Mouse (Mus musculus) right cerebral cortex, adult 18-20 months (tissue): Measurements from ENCODE around the gene Tex19.2.

ENCODE experiments used
- DNase-seq: peaks from one replicate; pipeline ENCODE4 v3.0.0; 2022; ENCODE audit warnings: mixed read lengths

The Tex19.2 gene

DNA sequence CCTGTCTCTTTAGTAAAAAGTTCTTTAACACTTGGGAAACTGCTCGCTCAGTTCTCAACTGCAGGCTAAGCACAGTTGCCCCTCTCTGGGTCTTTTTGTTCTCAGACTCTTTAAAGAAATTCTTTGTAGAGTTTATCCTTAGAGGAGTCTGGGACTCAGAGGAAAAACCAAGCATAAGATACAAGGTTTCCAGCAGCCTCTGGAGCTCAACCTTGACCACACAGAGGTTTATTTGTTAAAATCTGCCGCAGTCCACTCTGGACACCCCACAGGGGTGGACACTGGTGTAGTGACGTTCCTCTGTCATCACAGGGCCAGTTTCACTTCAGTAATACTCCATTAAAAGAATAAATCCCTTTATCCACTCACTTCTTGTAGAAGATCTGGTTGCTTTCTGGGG lies at the start of gene Tex19.2:
Tex19.2 (minus strand) TSS at position 101 of the 400 bp plus-strand sequence.
- no peak for DNase-seq

DNA sequence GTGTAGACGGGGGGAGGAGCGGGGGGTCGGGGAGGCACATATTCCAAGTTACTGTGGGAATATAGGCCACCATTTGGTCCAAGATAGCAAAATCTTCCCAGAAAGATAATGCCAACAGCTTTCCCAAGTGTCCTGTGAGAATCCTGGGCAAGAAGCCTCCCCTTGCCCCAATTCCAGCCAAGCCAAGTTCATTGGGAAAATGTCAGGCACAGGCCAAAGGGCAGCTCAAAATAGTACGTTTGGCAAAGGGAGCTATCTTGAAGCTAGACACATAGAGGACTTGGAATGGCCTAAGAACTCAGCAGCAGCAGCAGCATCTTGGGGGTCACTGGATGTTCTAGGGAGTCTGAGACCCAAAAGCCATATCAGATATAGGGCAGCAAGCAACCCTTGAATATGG lies 45.3 kb upstream of the Tex19.2 start:
- no peak for DNase-seq

DNA sequence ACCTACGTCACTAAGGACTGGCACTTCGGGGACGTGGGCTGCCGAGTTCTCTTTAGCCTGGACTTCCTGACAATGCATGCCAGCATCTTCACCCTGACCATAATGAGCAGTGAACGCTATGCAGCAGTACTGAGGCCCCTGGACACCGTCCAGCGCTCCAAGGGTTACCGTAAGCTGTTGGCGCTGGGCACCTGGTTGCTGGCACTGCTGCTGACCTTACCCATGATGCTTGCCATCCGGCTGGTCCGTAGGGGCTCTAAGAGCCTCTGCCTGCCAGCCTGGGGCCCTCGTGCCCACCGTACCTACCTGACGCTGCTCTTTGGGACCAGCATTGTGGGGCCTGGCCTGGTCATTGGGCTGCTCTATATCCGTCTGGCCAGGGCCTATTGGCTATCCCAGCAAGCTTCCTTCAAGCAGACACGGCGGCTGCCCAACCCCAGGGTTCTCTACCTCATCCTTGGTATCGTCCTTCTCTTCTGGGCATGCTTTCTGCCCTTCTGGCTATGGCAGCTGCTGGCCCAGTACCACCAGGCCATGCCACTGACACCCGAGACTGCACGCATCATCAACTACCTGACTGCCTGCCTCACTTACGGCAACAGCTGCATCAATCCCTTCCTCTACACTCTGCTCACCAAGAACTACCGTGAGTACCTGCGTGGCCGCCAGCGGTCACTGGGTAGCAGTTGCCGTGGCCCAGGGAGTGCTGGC lies 42.3 kb upstream of the Tex19.2 start:
- DNase-seq, result no peak

DNA sequence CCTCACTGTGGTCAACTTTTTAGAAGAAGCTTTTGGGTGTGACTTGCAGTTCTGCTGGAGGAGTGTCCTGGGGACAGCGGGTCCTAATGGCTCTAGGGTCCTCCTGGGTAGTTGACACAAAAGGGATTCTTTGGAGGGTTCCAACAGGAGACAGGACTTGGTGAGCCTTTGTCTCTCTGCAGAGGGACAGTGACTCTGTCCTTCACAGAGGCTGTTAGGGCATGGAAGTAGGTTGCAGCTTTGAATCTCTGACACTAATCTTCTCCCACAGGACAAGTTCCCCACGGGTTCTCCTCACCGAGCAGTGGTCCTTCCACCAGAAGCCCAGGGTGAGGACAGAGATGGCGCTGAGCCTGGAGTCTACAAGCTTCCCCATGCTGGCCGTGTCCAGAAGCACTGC lies 41.5 kb upstream of the Tex19.2 start, which contains the start of gene Uts2r:
Uts2r (plus strand) TSS at position 301 of the 400 bp plus-strand sequence.
- no peak for DNase-seq

DNA sequence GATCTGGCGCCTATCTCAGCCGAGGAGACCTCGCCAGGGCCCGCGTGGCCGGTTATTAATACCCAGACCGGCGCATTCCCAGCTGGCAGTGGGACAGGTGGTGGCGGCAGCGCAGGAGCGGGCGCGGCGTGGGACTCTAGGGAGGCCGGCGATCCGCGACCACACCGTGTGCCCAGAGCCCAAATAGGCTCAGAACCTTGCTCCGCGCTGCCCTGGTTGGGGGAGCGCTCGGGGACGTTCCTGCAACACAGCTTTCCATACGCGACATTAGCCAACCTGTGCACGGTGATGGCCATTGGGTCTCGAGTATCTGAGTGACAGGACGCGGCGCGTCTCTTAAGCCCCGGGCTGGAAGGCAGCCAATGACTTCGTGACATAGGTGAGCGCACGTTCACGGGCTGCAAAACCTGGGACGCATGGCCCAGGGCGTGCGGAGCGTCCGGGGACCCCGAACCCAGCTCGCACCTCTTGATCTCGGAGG lies 38.0 kb upstream of the Tex19.2 start:
- no peak for DNase-seq

DNA sequence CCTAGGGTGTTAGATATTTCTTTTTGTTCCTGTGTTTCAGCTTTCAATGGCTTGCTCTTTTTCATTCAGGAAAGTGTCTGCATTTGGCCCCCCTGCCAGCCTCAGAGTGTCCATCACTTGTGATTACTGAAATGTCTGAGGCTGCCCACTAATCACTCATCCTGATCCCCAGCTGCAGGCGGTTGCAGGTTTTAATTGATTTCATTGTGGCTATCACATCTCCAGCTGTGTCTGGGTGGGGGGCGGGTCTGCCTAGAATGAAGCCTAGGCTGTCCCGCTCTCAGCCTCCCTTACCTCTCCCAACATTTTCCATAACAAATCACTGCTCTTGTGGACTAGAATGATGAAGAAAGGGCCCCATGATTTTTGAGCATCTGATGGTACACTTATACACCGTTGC lies 35.7 kb upstream of the Tex19.2 start:
- no peak for DNase-seq

DNA sequence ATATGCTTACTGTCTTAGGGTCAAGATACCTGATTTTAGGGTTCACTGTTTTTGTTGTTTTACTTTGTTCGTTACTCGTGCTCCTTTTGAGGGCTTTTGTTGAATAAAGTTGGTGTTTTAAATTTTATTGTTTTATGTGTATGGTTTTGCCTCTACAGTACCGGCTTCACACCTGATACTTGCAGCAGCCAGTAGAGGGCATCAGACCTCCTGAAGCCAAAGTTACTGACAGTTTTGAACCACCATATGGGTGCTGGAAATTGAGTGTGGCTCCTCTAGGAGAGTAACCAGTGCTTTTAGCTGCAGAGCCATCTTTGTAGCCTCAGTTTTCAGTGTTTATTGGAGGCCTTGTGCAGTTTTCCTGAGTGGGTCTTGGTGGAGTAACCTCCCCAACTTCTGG lies 29.7 kb upstream of the Tex19.2 start:
- DNase-seq, result no peak

DNA sequence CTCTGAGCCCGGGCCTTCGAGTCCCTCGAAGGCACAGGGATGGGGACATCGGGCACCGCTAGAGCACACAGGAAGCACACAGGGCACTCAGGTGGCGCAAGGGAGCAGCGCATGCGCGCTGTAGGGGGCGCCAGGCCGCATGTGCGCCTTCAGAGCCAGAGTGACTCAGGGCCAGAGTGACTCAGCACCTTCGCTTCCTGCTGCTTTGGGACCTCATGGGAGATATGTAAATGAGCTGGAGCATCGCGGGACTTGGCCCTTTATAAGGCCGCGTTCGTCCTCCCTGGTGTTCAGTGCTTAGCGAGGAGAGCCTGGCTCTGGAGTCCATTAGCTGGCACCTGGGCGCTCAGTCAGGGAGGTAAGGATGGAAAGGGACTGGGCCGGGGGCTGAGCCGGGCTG lies 27.4 kb upstream of the Tex19.2 start, which contains the start of gene Tex19.1:
Tex19.1 (plus strand) TSS at position 279 of the 400 bp plus-strand sequence.
- DNase-seq, result no peak

DNA sequence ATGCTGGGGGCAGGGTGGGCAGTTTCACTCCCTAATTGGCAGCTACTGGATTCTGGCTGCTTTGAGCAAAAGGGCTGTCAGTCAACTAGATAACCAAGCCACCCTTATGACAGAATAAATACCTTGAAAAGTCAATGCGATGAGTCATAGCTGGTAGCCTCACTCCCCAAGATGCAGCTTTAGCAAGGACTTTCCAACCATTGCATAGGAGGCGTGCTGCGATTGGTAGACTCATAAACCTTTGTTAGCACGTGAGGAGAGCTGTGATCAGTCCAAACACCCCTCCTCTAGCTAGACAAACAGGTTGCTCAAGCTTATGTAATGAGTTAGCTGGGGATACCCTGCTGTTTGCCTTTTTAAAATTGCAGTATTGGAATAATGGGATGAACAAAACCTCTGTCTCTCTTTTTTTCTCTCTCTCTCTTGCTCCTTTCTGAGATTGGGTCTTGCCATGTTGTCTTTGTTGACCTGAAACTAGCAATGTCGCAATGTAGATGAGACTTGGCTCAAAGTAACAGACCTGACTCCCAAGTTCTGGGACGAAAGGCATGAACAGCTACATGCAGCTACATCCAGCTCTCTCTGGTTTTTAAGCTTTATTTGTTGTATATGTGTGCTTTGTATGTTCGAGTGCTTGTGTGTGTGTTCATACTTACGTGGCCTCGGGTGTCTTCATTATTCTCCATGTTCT lies 25.0 kb upstream of the Tex19.2 start:
- no peak for DNase-seq

DNA sequence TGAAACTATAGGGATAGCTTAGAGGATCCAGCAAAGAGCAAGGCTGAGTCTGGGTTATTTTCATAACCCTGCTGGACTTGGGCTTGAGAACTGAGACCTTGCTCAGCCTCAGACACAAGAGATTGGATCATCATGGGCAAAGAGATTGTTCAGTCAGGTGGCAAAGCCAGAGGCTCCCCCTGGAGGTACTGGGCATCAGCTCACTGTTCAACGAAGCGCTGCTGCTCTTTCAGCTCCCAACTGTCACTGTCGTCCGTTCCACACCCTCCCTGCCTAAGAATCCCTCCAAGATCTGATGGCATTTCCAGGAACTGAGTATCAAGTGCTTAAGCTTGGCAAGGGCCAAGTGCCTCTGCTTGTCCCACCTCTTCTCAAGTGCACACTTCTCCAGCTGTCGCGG lies 20.3 kb upstream of the Tex19.2 start:
- no peak for DNase-seq

DNA sequence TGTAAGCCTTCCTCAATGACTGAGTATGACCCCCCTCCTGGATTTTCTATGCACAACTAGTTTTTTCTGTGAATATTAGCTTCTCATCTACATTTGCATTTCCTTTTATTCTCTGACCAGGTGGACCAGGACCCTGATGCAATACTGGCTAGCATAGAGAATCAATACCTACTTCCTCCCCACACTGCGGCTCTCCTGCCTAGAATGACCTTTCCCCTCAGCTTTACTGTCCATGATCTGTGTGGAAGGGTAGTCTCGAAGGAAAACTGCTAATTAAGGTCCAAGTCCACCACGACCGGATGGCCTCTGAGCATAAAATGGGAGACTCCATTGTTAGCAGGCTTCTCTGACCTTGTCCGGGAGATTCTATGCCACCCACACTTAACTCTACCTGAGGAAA lies 19.2 kb upstream of the Tex19.2 start:
- DNase-seq, result no peak

DNA sequence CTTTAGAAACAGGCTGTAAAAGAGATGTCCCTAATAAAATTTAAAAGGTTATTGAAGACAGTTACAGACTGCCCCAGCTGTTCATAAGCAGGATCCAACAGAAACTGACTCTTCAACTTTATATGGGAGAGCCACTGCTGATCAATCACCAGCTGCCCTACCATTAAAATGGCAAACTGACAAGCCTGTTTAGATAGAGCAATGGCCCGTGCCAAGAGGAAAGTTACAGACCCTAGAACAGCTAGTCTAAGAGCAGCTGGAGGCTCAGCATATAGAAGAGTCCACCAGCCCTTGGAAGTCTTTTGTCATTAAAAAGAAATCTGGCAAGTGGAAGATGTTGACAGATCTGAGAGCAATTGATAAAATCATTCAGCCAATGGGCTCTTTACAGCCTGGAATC lies 16.1 kb upstream of the Tex19.2 start:
- DNase-seq, result no peak

DNA sequence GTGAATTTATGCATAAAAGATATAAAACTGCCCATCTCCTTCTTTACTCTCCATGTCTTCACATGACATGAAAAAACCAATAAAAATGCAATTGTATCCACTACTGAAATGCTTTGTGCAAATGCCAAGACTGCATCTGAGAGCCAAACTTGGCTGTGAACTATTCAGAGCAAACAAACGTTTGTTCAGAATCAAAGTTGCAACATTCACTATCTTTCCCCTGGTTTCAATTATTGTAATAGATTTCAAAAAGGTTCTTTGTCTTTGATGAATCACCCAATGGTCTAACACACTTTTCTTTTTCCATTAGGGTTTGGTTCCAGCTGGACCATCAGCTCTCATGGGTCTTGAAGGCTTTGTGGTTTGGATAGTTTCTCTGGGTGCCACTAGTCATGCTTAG lies 11.1 kb upstream of the Tex19.2 start:
- no peak for DNase-seq

DNA sequence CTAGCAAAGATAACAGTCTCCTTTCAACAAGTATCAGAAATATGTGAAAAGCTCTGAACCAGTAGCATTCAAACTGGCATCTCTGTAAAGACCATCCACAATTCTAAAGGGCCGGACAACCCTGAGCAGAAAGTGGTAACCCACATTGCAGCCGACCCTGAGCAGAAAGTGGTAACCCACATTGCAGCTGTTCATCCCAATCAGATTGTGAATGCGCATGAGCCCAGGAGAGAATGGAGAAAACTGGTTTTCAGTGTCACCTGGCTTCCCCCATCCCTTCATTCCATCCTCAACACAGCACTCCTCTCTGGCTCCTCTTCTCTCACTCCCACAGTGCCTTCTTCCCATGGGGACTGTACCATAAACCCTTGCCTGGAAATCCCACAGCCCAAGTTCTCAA lies 9.0 kb upstream of the Tex19.2 start:
- no peak for DNase-seq

DNA sequence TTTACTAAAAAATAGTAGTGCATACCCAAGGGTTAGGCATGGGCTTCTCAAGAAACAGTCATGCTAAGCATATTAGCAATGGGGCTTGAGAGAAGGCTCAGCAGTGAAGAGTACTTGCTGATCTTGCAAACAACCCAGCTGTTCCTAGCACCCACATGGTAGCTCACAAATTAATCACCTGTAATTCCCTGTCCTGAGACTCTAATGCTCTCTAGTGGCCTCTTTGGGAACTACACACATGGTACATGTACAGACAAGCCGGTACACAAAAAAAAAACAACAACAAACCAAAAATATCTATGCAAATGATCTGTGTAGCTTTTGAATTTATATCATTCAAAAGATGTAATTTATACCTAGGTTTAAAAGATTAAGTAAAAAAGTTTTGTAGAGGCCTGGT lies 7.9 kb upstream of the Tex19.2 start:
- no peak for DNase-seq

DNA sequence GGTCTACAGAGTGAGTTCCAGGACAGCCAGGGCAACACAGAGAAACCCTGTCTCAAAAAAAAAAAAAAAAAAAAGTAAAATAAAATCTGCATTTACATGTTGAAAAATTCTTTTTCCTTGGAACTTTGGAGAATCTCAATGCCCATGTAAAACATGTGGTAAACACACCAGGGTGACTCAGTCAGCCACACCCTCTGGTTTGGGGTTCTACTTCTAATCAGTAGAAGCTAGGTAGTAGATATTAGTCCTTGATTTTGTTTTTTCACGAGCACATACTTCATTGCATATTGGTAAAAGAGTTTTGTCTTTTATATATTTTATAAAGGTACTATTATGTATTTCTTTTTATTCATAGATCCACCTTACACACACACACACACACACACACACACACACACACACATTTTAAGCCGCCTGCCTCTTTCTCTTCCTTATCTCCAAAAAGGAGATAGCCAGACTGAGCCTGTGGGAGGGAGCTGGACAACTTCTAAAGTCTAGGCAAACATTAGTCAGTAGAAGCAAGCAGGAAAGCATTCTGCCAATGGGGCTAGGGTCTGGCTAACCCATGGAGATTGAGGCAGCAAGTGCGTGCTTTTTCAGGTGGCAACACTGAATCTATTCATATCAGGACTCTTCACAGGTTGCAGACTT lies 7.2 kb upstream of the Tex19.2 start:
- no peak for DNase-seq

DNA sequence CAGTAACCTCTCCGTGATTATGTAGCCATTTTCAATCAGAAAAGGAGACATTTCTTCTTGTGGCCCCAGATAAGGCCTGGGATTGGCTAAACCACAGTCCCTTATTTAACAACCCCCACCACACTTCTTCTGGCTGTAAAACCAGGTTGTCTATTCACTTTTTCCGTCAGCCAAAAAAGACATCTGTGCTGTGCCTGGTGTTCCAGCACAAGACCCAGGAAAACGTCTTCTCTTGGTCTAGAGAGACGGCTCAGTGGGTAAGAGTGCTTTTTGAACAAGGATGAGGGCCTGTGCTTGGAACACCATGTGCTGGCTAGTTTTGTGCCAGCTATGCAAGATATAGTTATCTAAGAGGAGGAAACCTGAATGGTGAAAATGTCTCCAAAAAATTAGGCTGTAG lies 5.0 kb upstream of the Tex19.2 start:
- DNase-seq, result peak; percentile 16

DNA sequence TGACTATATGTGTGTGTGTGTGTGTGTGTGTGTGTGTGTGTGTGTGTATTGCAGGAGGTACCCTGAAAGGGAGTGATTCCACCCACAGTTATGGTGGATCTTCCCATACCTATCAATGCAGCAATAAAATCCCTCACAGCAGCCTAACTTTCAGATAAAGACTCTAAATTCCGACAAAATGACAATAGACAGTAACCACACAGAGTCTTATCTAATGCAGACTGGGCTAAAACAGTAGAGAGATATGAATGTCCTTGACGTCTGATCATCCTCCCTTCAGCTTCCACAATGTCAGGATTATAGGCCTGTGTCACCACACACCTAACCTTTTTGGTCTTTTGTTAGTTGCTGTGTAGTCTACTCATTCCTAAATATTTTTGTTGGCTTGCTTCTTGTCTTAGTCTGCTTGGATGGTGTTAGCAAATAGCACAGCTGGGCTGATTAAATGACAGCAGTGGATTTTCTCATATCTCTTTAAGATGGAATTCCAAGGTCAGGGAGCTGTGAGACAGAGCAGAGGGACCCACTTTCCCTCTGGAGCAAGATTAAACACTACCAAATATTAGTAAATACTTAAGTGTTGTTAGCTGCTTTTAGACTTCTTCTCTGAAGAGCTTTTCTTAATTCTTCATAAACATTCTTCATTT lies 3.7 kb upstream of the Tex19.2 start:
- no peak for DNase-seq

DNA sequence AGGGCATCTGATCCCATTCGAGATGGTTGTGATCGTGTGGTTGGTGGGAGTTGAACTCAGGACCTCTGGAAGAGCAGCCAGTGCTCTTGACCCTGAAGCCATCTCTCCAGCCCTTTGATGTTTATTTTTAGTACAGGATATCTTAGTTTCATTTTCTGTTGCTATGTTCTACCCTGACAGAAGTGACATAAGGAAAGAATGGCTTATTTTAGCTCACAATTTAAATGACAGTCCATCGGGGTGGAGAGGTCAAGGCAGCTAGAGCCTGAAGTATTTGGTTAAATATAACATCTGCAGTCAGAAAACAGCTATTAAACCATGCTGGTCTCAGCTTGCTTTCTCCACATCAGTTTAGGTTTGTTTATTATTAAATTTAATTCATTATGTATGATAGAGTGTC lies 2.7 kb upstream of the Tex19.2 start:
- DNase-seq, result no peak

DNA sequence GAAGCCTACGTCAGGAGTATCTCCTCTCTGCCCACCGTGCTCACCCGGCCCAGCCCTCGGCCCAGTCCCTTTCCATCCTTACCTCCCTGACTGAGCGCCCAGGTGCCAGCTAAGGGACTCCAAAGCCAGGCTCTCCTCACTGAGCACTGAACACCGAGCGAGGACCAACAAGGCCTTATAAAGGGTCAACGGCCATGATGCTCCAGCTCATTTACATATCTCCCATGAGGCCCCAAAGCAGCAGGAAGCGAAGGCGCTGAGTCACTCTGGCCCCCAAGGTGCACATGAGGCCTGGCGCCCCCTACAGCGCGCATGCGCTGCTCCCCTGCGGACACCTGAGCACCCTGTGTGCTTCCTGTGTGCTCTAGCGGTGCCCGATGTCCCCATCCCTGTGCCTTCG lies 371 bp downstream of the Tex19.2 start:
- DNase-seq, result no peak

DNA sequence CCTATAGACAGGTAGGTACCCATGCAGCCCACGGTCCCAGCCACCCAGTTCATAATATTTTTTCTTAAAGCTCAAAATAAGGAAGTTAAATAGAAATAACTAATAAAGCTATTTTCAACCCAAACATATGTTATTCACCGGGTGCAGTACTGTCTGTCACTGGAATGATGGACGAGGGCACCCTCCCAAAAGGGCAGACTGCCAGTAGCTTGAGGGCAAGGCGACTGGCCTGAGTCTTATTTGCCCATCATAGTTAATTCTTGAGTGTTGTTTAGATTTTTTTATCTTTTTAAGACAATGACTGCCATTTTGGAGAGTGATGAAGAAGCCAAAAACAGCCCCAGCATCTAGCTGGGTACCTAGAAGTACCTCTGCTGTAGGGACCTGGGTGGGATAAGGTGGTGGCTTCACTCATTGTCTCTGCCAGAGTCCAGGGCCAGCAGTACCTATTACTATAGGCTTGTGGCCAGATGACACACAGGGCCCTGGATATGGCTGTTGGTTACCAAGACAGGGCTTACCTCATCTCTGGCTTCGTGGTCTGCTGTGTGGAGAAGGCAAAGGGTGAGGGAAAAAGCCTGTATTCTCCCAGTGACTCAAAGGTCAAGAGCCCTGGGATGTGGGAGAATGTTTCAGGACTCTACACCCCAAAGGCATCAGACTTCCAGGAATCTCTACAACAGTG lies 6.2 kb downstream of the Tex19.2 start:
- no peak for DNase-seq

DNA sequence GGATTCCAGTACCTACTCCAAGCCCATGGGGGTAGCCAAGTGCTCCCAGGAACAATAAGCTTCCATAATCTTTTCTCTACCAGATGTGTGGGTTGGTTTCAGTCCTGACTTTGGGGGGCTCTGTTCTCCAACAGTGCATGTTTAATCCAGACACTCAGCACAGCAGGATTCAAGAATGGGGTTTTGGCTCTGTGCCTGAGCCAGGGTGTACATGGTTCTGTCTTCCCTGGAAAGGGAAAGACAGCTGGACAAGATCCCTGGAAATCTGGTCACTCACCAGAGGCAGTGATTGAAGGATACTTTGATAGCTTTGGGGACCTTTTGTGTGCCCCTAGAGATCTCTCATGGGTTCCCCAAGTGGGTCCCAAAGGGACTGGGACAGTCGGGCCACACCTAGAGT lies 6.9 kb downstream of the Tex19.2 start:
- no peak for DNase-seq

DNA sequence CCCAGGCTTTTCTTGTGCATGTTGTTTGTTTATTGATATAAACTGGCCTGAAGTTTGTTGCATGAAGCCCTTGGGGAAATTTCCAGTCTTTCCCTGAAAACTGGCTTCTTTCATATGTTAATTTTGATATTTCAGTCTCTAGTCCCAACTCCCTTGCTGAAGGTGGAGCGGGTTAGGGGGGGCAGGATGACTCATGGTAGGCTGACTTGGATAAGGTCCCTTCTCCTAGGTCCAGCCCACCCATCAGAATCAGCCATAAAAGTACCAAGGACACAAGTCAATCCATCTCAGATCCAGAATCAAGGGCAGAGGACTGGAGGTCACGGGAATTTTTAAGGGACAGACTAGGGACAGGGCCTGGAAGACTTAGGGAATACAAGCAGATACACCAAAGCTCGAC lies 7.4 kb downstream of the Tex19.2 start:
- DNase-seq, result no peak
